Mouse (Mus musculus) limb, embryonic 15.5 days (tissue): Measurements from ENCODE around the gene Clic4. TPM values are rescaled to one million over a fixed set of nuclear protein-coding genes. Genes with fewer than 3 reads are reported as not detected.

Source experiments
- ATAC-seq: fragments of 200-750 bp; cut with Nextera tagmentation; 2 replicates; pipeline ENCODE4 v1.8.0; 2017; ENCODE audit warnings: low read depth, moderate TSS enrichment; ENCODE audit not compliant: insufficient number of reproducible peaks, low FRiP score, low TSS enrichment
- H3K27ac ChIP-seq: fragments of 300-500 bp; sonication (generic); 2 replicates; pipeline ENCODE4 v1.5.1; 2015; ENCODE audit warnings: moderate library complexity, mild to moderate bottlenecking, inconsistent platforms
- H3K27me3 ChIP-seq: fragments of 300-500 bp; sonication (generic); 2 replicates; pipeline ENCODE4 v1.6.1; 2015; ENCODE audit warnings: inconsistent platforms
- H3K36me3 ChIP-seq: fragments of 300-500 bp; sonication (generic); 2 replicates; pipeline ENCODE4 v1.6.1; 2015; ENCODE audit warnings: inconsistent platforms
- H3K4me1 ChIP-seq: fragments of 300-500 bp; sonication (generic); 2 replicates; pipeline ENCODE4 v1.6.1; 2015; ENCODE audit warnings: inconsistent platforms
- H3K4me2 ChIP-seq: fragments of 300-500 bp; sonication (generic); 2 replicates; pipeline ENCODE4 v1.6.1; 2015; ENCODE audit warnings: mild to moderate bottlenecking, inconsistent platforms
- H3K4me3 ChIP-seq: fragments of 300-500 bp; sonication (generic); 2 replicates; pipeline ENCODE4 v1.5.1; 2015; ENCODE audit warnings: mild to moderate bottlenecking, inconsistent platforms
- H3K9ac ChIP-seq: fragments of 300-500 bp; sonication (generic); 2 replicates; pipeline ENCODE4 v1.6.1; 2015; ENCODE audit warnings: inconsistent platforms
- H3K9me3 ChIP-seq: fragments of 300-500 bp; sonication (generic); 2 replicates; pipeline ENCODE4 v1.6.1; 2016; ENCODE audit warnings: inconsistent platforms
- WGBS: fragments of 180-500 bp; shearing (Covaris S2); methylation state at CpG from one replicate; pipeline ENCODE4 v1.1.7; 2015; 5-methylcytosine and 5-hydroxymethylcytosine counted together
- polyA plus RNA-seq: library from polyadenylated mRNA; unstranded; fragments of >200 nt; fragmentation: Nextera tagmentation; extraction: Ambion mirVana; gene quantifications from 2 replicates; pipeline ENCODE4 v1.2.1, GENCODE M21; 2015

The Clic4 gene
- polyA plus RNA-seq, 1 experiment from 2014 or later = 117 TPM

DNA sequence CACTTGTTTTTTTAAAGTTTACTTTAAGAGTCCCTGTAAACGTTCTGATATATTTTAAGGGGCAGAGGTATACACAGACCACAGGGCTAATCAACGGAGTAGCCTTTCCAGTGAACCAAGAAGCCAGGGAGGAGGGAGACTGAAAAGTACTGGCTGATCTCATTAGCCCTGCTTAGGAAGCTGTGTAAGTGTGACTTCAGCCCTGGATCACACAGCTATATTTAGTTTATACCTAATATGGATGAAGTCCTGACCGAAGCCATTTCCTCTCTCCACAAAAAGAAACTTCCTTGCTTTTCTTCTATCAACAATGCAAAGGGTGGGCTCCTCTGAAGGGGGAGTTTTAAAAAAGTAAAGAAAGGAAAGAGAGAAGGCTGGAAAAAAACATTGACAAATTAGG lies 17.8 kb downstream of the Clic4 start:
- Histone ChIP-seq H3K4me1 (peaks cover 47% of the 10 kb centered on the region), H3K9me3 (no peaks in the 10 kb centered on the region), H3K27ac (peak overlapping the region; percentile 65), H3K4me2 (no peak overlapping the region), H3K4me3 (no peak overlapping the region), H3K27me3 (no peaks in the 10 kb centered on the region), H3K9ac (no peak overlapping the region), H3K36me3 (no peaks in the 10 kb centered on the region)
- WGBS = 41% methylated on average over 3 of the region's 3 CpGs
- ATAC-seq = no peak

DNA sequence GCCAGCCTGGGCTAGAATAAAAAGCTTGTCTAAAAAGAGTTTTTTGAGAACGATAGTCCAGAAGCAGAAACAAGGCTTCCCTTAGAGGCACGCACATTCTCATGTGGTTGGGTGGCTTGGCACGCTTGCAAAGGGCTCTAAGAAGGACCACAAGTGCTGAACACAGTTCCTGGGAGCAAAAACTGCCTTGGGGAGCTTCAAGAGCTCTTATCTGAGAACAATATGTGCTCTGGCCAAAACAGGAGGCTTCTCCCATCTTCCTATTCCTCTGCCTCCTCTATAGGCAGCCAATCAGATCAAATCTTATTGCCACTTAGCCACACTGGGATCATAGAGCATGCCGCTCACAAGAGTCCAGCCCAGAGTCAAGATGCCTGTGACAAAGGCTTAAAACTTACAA lies 18.3 kb downstream of the Clic4 start:
- WGBS = 66% methylated on average over 4 of the region's 4 CpGs
- Histone ChIP-seq H3K36me3 (no peaks in the 10 kb centered on the region), H3K4me1 (peaks cover 47% of the 10 kb centered on the region), H3K9ac (no peak overlapping the region), H3K4me3 (no peak overlapping the region), H3K27me3 (no peaks in the 10 kb centered on the region), H3K9me3 (no peaks in the 10 kb centered on the region), H3K27ac (peak overlapping the region; percentile 65), H3K4me2 (no peak overlapping the region)
- no peak for ATAC-seq

DNA sequence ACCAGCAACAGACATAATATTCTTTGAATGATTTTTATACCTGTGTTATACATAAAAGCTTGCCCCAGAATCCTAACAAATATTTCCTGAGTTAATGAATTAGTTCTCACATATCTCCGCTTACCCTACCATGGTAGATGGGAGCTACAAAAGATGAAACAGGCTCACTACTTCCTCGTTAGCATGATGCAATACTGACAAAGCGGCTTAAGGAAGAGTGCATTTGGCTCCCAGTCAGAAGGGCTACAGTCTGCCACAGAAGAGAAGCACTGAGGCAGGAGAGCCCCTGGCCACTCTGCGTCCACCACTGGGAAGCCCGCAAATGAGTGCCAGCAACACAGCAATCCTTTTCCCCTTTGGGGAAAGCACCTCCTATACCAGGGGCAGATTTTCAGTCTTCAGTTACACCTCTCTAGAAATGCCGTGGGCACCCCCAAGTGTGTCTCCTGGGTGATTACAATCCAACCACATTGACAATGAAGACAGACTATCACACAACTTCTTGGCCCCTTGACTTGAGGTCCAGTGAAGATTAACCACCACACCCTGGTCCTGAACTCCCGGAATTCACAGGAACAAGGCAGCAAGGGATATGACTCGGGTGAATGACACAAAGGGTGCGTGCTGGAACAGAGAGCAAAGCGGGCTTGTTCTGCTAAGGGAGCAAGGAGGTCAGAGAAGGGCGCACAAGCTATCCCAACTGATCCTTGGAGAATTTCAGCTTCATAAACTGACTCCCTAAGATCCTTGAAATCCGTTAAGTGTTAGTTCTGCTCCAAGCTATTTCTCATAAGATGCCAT lies 19.2 kb downstream of the Clic4 start:
- H3K27me3 ChIP-seq = no peaks in the 10 kb centered on the region
- H3K4me2 ChIP-seq = no peak overlapping the region
- peak overlapping the region; percentile 65 for H3K27ac ChIP-seq
- H3K36me3 ChIP-seq = no peaks in the 10 kb centered on the region
- H3K9me3 ChIP-seq = no peaks in the 10 kb centered on the region
- H3K9ac ChIP-seq = no peak overlapping the region
- no peak for ATAC-seq
- H3K4me1 ChIP-seq = peaks cover 45% of the 10 kb centered on the region
- WGBS = 85% methylated on average over 12 of the region's 12 CpGs
- no peak overlapping the region for H3K4me3 ChIP-seq

DNA sequence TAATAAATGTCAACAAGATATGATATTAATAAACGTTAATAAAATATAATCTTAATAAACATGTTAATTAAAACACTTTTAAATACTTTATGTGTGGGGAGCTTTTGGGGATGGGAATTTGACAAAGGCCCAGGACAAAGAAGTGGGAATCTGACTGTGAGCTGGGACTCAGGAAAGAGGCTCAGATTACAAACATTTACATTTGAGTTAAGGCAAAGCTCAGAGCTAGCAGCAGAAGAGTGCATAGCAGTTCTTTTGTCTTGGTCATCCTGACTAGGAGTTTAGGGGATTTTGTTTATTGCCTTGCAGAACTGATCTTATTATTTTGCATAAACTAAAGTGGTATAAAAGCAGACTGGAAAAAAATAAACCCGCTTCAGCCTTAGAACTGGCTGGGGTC lies 20.8 kb downstream of the Clic4 start:
- Histone ChIP-seq H3K4me1 (peaks cover 48% of the 10 kb centered on the region), H3K9me3 (no peaks in the 10 kb centered on the region), H3K9ac (no peak overlapping the region), H3K36me3 (no peaks in the 10 kb centered on the region), H3K4me3 (no peak overlapping the region), H3K27me3 (no peaks in the 10 kb centered on the region), H3K27ac (no peak overlapping the region), H3K4me2 (no peak overlapping the region)
- WGBS = 60% methylated on average over 2 of the region's 2 CpGs
- no peak for ATAC-seq

DNA sequence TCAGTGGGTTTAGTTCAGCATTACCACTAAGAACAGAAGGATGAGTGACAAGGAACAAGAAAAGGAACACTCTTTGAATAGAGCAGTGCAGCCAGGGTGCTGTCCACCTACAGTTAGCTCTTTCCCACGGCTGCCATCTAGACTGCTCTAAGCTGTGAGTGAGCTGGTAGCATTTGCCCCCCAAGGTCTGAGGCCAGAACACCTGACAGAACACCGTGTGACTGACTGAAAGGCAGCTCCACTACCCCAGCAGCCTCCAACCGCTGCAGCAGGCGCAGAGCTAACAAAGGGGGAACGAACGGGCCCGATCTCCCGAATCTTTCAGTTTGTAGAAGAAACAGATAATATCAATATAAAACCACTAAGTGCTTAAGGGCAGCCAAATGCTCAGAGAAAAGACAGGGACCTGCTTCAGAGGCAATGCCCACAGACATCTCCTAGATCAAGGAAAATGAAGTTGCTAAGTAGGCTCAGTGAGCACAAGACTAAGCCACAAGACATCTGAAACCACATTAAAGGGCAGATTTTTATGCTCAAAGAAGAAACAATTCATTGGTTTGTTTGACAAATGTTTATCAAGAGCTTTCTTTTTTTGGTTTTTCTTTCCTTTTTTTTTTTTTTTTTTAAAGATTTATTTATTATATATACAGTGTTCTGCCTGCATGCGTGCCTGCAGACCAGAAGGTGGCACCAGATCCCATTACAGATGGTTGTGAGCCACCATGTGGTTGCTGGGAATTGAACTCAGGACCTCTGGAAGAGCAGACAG lies 24.2 kb downstream of the Clic4 start:
- WGBS = 75% methylated on average over 9 of the region's 9 CpGs
- no peaks in the 10 kb centered on the region for H3K36me3 ChIP-seq
- no peak overlapping the region for H3K27ac ChIP-seq
- H3K27me3 ChIP-seq = no peaks in the 10 kb centered on the region
- peaks cover 32% of the 10 kb centered on the region for H3K4me1 ChIP-seq
- no peak overlapping the region for H3K9ac ChIP-seq
- ATAC-seq = no peak
- no peaks in the 10 kb centered on the region for H3K9me3 ChIP-seq
- H3K4me2 ChIP-seq = no peak overlapping the region
- no peak overlapping the region for H3K4me3 ChIP-seq

DNA sequence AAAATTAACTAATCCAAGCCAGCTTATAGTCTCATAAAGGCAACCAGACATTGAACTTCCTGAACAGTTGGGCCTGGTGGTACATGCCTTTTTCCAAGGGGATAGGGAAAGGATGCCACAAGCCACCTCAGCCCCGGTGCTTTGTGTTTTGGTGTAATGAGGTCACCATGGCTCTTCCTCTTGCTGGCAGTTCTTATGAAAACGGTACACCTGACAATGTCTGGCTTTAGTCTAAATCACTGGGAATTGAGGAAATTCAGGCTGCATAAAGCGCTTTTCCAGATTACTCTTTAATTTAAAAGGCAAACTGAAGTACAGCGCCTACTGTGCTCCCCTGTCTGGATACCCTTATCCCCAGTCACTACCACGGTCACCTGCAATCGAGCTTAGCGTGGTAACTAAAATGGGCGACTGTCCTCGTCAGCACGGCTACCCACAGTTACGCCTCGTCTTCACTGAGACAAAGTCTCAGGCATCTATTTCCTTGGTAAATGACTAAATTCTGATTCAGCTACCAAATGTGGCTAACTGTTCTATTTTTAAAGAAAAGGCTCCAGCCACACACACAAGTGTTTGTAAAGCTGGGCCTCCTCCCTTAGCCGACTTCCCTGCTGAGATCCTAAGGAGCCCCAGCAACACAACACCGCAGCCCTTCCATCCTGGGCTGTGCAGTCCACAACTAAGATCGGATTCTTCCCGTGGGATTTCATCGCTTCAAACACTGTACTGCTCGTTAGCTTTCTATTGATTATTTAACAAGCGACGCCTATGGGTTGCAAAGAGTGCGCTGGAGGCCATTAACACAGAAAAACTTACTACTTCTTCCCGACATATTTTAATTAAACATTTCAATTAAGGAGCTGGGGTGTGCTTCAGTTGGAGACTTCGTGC lies 25.5 kb downstream of the Clic4 start:
- Histone ChIP-seq H3K9ac (no peak overlapping the region), H3K4me2 (no peak overlapping the region)
- 49% methylated on average over 23 of the region's 23 CpGs for WGBS

DNA sequence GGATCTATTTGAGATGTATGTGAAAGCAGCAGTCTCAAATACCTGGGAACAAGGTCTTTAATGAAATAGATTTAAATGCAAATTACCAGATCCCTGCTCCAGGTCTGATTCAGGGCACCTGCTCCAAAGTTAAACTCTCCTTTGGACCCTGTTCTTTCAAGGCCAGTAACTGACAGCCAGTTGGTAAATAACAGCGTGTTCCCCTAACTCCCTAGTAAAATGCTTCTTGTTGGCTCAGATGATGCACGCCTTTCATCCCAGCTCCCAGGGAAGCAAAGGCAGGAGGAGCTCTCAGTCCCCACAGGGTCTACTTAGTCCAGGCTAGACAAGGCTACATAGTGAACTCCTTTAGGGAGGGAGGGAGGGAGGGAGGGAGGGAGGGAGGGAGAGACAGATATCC lies 26.2 kb downstream of the Clic4 start:
- H3K27ac ChIP-seq = no peak overlapping the region
- no peak overlapping the region for H3K9ac ChIP-seq
- peaks cover 29% of the 10 kb centered on the region for H3K4me1 ChIP-seq
- no peaks in the 10 kb centered on the region for H3K36me3 ChIP-seq
- H3K4me2 ChIP-seq = no peak overlapping the region
- H3K9me3 ChIP-seq = no peaks in the 10 kb centered on the region
- WGBS = 80% methylated on average over 2 of the region's 2 CpGs
- H3K4me3 ChIP-seq = no peak overlapping the region
- no peak for ATAC-seq
- H3K27me3 ChIP-seq = no peaks in the 10 kb centered on the region

More for the DNA sequence above, 25.5 kb downstream of the Clic4 start:
- H3K27me3 ChIP-seq = no peaks in the 10 kb centered on the region
- H3K27ac ChIP-seq = peak overlapping the region; percentile 38; the same call in 1 of the 2 replicates
- no peak overlapping the region for H3K4me3 ChIP-seq
- H3K4me1 ChIP-seq = peaks cover 25% of the 10 kb centered on the region
- H3K36me3 ChIP-seq = no peaks in the 10 kb centered on the region
- H3K9me3 ChIP-seq = no peaks in the 10 kb centered on the region
- ATAC-seq = 0 out of 2 replicates have a peak, but pooled peaks have one; percentile 46

DNA sequence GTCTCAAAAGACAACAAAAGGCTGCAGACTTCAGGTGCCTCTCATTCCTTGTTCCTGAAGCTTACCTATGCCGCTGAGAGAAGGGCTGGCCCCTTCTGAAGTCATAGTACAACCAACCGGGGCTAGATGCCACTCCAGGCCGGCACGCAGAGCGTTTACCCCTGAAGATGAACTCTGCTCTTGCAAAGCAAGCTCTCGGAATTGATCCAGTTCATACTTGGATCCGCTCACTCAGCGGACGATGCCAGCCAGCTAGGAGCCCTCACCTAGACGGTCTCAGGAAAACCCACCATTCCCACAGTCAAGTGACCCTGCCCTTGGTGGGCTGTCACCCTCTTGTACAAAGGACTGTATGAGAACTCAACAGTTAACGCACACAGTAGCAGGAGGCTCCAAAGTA lies 26.8 kb downstream of the Clic4 start:
- WGBS = 96% methylated on average over 11 of the region's 11 CpGs
- H3K4me1 ChIP-seq = peaks cover 33% of the 10 kb centered on the region
- H3K27ac ChIP-seq = no peak overlapping the region
- no peak for ATAC-seq
- no peaks in the 10 kb centered on the region for H3K27me3 ChIP-seq
- no peak overlapping the region for H3K4me3 ChIP-seq
- no peaks in the 10 kb centered on the region for H3K9me3 ChIP-seq
- H3K36me3 ChIP-seq = no peaks in the 10 kb centered on the region
- no peak overlapping the region for H3K4me2 ChIP-seq
- no peak overlapping the region for H3K9ac ChIP-seq

DNA sequence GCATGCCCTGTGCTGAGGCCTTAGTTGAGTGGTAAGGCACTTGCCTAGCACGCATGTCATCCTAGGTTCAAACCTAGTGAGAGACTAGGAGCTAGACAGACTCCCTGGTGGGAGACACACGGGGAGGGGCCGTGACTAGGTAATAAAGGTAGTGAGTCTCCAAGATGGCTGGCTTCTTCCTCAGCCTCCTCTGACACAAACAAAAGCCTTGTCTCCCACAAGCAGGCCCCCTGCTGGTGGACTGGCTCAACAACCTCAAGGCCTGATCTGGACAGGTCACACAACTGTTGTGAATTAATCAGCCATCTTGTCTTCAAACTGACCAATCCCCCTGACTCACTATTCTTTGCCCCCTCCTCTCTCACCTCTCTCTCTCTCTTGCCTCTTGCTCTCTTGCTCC lies 28.3 kb downstream of the Clic4 start:
- Histone ChIP-seq H3K27me3 (no peaks in the 10 kb centered on the region), H3K4me3 (no peak overlapping the region), H3K9ac (no peak overlapping the region), H3K9me3 (no peaks in the 10 kb centered on the region), H3K27ac (no peak overlapping the region), H3K36me3 (no peaks in the 10 kb centered on the region), H3K4me1 (peaks cover 34% of the 10 kb centered on the region), H3K4me2 (no peak overlapping the region)
- 86% methylated on average over 3 of the region's 3 CpGs for WGBS
- no peak for ATAC-seq

DNA sequence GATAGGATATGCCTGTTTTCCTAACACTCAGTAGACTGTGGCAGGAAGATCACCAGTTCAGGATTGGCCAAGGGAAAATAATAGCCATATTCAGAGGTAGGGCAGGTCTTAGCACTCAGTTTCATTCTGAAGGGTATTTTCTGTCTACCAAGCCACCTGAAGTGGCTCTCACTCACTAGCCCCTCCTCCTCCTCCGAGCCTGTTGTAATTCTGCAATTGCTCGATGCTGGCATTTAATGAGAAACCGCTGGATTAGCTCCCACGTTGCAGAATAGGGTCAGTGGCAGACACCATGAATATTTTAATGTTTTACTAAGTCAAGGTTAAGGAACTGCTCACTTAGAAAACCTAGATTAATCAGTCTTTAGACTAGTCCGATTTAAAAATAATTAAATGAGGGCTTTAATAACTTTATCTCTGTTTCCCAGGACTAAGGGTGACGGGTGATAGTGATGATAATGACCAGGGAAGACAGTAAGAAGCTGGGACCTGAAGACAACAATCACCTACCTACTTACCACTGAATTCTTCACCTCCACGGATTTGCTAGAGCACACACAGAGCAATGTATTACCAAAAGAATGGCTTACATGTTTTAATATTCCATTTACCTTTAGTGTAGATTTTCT lies 29.6 kb downstream of the Clic4 start:
- Histone ChIP-seq H3K9me3 (no peaks in the 10 kb centered on the region), H3K4me3 (no peak overlapping the region), H3K36me3 (peaks cover 5% of the 10 kb centered on the region), H3K27me3 (no peaks in the 10 kb centered on the region), H3K4me1 (peaks cover 35% of the 10 kb centered on the region), H3K27ac (no peak overlapping the region), H3K4me2 (no peak overlapping the region), H3K9ac (no peak overlapping the region)
- no peak for ATAC-seq
- WGBS = 70% methylated on average over 7 of the region's 7 CpGs

DNA sequence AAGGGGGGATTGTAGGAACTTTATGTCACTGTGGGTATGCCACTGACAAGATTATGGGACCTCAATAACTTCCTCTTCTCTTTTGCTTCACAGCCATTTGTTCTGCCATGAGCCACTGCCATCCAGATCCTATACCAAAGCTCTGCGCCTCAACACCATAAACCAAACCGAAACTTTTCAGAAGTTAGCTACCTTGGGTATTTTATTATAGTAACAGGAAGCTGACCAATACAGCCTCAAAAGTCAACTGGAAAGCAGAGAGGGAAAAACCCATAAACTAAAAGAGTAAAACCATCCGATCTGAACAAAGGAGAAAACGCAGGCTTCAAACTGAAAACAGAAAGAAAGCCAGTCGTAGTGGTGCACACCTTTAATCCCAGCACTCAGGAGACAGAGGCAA lies 30.2 kb downstream of the Clic4 start:
- Histone ChIP-seq H3K9me3 (no peaks in the 10 kb centered on the region), H3K27ac (no peak overlapping the region), H3K36me3 (peaks cover 9% of the 10 kb centered on the region), H3K4me2 (no peak overlapping the region), H3K27me3 (no peaks in the 10 kb centered on the region), H3K4me3 (no peak overlapping the region), H3K9ac (no peak overlapping the region), H3K4me1 (peaks cover 28% of the 10 kb centered on the region)
- no peak for ATAC-seq
- WGBS = 75% methylated on average over 5 of the region's 5 CpGs
